Mouse (Mus musculus): ENCODE measurements at regions not wholly inside any gene's neighbourhood (a gene's known extent, or its start where the extent isn't known, plus 50 kb on each side); places are given as distances from the start of the nearest gene placed in this dataset.
"Not testable (repeated sequence)": the region's sequence is repeated elsewhere in the genome, so short reads cannot be mapped to it uniquely, and the experiment has no call there.

DNA sequence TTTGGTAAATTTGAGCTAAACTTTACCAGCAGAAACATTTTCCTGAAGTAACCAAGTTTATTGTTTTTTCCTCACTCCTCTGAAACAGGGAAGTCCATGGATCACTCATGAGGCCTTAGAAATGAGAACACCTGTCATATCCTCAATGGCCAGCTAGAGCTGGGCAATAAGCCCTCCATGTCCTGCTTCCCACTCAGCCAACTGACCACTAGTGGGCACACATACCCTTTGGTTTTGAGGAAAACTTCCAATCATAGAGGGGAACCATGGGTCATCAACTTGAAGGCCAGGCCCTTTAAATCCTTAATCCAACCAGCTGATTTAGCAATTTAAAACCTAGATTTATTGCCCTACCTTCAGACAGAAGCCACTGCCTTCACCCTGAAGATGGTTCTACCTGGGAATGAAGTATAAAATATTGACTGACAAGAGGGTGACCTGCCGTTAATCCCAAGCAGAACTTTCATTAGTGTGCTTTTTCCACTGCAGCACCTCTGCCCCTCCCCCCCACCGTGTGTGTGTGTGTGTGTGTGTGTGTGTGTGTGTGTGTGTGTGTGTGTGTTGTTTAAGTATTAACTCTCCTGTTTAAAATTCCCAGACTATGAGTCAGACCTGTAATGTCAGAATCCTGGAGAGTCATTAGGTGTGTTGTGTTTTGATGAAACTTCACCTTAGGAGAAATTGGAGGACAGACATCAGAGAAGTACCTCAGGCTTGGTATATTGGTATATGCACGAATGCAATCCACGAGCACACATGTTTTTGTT lies 312.3 kb downstream of the Hdgfl1 start:
- no peak for DNase-seq (ENCODE audit: low spot score)

DNA sequence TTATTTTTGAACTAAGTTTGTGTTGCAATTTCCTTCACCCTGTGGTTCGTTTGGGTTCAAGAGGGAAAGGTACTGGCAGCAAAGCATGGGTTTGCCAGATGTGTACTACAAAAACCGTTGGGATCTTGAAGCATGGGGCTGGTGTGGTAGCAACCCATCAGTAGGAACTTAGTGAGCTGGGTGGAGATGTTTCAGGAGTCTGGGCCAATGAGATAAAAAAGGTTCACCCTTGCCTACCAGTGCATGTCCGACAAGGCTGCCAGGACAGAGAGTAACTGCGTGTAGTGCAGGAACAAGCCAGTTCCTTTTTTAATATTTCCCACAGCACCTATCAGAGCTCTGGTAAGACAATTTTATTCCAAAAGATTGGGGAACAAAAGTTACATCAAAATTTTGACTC lies 343.3 kb downstream of the Hdgfl1 start:
- DNase-seq (ENCODE audit: low spot score) = no peak

DNA sequence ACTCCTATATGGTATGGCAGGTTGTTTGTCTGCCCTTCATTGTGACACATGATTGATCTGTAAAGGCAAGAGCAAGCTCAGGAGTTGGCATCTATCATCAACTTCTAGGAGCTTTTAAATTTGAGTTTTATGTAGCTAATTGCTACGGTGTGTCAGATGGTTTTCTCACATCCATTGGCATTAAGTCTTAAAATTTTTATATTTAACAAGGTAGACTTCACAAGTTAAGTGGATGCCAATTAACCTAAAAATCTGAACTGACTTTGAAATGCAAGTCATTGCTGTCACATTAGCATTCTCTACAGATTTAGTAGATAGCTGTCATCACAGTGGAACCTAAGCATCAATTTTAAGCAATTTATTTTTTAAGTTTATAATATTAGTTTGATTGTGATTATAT lies 345.5 kb downstream of the Hdgfl1 start:
- DNase-seq (ENCODE audit: low spot score) = no peak

DNA sequence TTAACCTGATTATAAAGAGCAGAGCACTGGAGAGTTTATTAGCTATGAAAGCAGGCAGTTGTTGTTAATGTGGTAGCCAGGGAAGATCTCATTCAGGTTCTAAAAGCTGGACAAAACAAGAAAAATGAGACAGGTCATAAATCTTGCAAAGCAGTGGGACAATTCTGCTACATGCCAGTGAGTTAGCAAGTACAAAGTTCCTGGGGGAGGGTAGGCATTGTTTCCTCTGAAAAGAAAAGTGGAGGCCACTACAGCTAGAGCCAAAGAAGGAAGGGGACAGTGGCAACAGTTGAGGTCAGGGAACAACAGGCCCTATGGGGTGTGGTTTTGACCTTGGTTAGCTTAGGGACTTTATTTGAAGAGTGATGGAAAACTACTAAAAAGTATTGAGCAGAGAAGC lies 364.2 kb downstream of the Hdgfl1 start:
- peak; percentile 2 for DNase-seq (ENCODE audit: low spot score)

DNA sequence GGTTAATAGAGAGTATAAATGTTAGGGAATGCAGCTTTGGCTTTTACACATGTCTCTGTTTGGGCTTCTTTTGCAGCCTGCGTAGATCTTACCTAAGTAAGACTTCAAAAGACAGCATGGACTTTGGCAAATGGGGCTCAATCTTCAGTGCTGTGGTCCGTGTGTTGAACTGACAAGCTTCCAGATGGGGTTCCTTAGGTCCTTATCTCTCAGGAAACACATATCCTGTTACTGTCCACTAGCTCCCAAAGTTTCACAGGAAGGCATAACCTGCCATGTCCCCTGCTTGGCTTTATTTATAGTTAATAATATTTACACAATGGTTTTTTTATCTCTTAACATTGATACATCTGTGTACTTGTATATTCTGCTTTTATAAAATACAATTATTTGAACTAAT lies 365.3 kb downstream of the Hdgfl1 start:
- no peak for DNase-seq (ENCODE audit: low spot score)

DNA sequence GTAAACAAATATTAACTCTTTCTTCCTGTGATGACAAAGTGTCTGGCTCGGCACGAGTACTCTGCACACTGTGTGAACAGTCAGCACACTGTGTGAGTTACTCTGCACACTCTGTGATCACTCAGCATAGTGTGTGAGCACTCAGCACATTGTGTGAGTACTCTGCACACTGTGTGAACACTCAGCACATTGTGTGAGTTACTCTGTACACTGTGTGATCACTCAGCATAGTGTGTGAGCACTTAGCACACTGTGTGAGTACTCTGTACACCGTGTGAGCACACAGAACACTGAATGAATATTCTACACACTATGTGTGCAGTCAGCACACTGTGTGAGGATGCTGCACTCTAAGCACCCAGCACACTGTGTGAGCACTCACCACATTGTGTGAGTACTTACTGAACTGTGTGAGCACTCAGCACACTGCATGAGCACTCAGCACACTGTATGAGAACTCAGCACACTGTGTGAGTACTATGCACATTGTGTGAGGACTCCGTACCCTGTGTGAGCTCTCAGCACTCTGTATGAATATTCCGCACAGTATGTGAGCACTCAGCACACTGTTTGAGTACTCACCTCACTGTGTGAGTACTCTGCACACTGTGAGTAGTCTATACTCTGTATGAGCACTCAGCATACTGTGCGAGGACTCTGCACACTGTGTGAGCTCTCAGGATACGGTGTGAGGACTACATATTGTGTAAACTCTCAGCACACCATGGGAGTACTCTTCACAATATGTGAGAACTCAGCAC lies 381.9 kb downstream of the Hdgfl1 start:
- no peak for DNase-seq (ENCODE audit: low spot score)

DNA sequence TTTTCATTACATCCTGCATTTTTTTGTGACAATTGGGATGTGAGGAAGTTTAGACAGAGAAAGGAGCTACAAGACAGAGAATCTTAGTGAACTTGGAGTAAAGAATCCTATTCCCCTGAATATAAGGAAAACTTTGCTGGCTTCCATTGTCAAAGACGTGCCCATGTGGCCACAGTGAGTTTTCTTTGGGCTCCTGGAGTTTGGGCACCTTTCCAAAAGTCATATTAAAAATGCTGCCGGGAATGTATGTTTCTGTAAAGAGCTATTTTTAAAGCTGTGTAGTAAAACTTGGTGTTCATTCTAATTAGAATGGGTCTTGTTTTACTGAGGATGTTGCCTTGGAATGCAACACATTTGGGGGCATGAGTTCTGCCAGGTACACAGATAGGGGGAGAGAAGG lies 387.3 kb downstream of the Hdgfl1 start:
- DNase-seq (ENCODE audit: low spot score) = no peak

DNA sequence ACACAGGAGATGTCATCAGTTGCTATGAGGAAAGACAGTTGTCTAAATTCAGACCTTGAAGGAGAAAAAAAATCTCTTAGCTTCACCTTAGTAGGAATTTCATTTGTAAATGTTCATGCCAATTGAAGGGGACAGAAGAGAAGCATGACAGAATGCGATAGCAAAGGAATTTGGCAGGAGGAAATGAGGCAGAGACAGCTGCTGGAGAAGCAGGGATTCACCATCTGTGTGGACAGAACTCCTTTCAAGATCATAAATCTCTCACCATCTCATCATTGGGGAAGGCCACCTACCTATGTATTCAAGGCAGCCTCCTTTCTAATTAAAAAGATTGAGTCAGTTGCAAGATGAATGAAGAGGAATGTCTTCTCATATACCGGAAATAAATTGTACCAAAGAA lies 387.8 kb downstream of the Hdgfl1 start:
- DNase-seq (ENCODE audit: low spot score) = no peak

DNA sequence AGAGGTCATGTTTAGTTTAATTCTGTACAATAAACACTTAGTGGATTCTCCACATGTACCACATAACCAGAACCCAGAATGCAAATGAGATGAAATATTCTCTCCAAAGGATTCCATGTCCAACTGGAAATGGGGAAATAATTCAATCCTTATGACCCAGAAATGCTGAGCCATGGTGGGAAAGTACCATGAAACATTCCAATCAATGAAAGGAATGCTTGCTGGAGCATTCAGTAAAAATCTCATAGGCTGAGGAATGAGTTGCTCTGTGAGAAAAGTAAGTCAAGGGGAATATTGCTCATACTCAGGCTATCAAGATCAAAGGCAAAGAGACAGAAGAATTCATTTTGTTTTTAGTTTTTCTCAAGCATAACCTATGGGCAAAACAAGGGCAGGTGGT lies 394.4 kb downstream of the Hdgfl1 start:
- DNase-seq (ENCODE audit: low spot score) = no peak

DNA sequence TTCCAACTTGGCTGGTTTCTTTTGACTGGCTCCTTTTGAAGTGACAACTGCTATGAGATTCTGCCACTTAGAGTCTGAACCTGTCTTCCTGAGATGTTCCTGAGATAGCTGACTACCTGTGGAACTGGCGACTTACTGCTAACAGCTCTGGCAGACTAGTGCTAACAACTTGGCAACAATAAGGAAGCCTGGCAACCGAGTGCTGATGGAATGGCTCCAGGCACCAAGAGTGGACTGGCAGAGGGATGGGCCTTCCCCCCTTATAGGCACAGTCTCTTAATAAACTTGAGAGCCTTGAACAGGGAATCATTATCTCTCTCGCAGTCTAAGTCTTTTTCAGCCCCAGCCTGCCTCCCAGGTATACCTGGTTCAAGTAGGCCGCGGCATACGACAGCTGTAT lies 404.1 kb downstream of the Hdgfl1 start:
- not testable (repeated sequence) for DNase-seq (ENCODE audit: low spot score)

DNA sequence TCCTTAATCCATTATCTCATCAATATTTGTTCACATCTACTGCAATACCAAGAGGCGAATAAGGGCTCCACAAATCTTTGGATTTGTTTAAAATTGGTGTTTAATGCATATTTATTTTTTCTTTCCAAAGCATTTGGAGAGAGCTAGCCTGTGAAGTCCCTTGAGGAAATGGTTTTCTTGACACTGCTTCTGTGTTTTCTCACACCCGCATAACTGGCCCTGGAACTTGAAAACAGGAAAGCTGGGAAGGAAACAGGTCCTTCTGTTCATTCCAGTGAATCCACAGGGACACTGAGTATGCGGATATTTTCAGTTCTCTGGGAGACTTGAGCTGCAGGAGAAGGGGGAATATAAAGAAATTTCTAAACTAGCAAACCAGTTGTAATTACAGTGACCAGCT lies 413.6 kb downstream of the Hdgfl1 start:
- DNase-seq (ENCODE audit: low spot score) = peak; percentile 36

DNA sequence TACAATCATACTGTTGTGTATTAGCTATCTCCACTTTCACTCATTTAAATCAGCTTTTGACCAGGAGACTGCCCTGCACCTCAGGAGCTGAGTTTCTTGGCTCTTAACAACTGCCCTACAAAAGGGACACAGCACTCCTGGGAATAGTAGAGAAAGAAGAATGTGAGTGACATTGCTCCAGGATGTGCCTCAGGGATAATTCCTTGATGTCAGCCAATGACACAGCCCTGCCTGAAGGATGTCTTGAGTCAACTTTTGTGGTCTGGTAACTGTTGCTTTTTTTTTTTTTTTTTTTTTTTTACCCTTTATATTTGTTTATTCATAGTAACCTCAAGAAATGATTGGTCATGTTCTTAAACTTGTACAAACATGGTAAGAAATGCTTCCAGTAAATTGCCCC lies 415.5 kb downstream of the Hdgfl1 start:
- DNase-seq (ENCODE audit: low spot score) = no peak

DNA sequence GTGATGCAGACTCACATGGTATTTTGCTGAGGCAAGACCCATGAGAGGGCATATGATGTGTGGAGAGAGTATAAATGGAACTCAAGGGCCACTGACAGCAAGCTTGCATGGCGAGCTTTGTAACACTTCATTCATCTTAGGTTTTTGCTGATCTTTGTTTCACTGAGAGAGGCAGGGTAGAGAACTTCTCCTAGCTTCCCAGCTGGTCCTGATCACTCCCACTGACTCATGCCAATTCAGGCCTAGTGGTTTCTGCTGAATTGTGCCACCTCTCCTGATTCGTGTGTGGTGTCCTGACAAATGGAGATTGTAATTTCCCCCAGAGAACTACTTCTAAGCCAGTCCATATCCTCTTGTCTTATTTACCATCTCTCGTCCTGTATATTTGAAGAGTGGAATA lies 419.5 kb downstream of the Hdgfl1 start:
- DNase-seq (ENCODE audit: low spot score) = no peak

DNA sequence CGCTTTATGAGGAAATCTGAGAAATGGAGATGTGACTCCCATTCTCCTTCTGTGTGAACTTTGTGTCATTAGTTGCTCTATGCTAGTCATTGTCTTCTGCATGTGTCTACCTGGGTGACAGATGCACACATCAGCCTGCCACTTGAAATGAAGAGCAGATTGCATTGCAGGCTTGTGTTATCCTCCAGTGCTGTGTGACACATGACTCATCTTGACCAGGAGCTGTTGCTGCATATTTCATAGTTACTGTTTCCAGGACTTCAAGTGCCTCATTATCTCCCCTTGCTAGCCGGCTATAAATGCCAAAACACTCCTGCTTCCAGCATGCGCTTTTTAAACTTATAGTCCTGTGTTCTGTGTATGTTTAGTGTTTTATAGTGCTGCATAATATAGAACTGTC lies 431.2 kb downstream of the Hdgfl1 start:
- no peak for DNase-seq (ENCODE audit: low spot score)

DNA sequence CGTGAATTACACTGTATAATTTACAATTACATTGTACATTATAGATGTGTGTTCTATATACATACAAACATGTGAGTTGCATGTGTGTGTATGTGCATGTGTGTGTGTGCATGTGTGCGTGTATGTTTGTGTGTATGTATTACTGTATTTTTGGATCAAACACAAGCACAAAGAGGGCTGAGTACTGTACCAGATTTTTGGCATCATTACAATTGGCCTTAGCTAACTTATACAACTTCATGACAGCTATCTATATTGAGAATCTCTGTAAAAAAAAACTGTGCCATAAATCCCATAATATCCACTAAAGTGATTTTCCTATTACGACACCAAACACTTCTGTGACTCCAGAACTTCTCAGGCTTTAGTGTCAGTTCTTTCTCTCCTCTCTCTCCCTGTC lies 444.9 kb downstream of the Hdgfl1 start:
- no peak for DNase-seq (ENCODE audit: low spot score)

DNA sequence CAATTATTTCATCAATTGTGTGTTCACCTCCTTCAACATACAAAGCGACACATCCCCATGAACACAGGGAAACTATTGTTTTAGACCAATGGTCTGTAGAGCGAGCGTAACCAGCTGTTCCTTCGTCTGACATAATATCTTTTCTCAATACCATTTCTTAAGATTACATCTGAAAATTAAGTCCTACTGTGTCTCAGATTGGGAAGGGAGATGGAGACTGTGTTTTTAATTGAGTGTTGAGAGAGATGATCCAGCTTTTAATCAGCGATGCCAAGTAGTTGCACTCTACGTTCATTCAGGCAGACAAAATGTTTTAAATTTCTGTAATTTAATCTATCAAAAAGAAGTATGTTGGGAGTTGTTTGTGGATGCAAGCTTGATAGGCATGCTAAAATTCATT lies 445.3 kb downstream of the Hdgfl1 start:
- DNase-seq (ENCODE audit: low spot score) = no peak

DNA sequence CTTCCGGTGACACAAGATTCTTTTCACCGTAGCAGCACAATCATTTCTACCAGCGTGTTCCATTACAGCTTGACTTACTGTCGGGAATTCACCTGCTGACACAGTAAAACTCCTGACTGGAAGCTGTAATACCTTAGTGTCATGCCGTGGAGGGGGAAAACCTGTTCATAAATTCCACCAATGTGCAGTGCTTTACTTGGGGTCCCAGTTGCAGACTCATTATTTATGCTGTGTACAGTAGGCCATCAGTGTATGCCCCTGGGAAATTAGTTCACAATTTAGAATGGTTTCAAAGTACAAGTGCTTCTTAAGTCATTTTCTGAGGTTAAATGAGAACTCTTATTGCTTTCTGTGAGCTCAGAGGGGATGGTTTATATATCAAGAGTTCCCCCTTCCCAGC lies 451.4 kb downstream of the Hdgfl1 start:
- DNase-seq (ENCODE audit: low spot score) = no peak

DNA sequence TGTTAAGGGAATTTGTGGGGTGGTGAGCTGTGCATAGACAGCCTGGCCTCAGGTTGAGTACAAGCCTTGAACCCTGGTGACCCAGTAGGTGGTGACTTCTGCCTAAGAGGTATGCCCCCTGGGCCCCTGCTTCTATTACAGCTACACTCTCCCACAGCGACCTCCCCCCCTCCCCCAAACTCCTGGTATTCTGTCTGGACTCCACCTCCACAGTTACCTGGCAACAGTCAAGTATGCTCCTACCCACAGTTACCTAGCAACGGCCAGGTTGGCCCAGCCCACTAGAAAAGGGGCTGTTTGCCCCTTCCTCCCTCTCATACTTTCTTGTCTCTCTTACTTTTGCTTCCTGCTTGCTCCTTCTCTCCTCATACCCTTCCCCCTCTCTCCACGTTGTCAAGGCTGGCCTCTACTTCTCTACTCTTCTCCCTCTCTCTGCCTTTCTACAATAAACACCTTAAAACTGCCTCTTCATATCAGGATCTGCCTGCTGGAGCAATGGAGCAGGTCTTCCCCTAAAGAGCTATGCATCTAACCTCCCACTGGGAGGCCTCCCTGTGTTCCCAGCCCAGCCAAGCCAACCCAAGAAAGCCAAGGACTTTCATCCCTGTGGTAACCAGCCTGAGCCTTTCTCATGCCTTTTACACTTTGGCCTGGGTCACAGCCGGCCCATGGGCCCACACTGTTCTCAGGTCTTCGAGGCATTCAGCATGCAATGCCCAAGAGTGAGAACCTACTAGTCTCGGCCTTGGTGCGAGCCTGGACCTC lies 457.5 kb downstream of the Hdgfl1 start:
- no peak for DNase-seq (ENCODE audit: low spot score)

DNA sequence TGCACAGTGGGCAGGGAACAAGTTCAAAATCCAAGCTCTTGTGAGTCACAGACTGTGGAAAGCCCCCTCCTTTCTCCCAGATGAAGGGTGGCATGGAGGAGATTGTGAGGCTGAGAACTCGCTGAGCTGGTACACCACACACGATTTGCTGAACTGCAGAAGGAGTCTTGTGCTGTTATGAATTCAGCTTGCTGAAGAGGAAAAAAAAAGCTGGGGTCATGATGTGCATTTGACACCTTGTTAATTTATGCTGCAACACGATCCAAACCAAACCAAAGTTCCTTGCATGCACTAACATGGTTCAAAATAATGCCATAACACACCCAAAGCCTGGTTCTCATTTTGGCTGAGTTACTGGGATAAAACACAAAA lies 485.9 kb downstream of the Hdgfl1 start:
- no peak for DNase-seq (ENCODE audit: low spot score)

DNA sequence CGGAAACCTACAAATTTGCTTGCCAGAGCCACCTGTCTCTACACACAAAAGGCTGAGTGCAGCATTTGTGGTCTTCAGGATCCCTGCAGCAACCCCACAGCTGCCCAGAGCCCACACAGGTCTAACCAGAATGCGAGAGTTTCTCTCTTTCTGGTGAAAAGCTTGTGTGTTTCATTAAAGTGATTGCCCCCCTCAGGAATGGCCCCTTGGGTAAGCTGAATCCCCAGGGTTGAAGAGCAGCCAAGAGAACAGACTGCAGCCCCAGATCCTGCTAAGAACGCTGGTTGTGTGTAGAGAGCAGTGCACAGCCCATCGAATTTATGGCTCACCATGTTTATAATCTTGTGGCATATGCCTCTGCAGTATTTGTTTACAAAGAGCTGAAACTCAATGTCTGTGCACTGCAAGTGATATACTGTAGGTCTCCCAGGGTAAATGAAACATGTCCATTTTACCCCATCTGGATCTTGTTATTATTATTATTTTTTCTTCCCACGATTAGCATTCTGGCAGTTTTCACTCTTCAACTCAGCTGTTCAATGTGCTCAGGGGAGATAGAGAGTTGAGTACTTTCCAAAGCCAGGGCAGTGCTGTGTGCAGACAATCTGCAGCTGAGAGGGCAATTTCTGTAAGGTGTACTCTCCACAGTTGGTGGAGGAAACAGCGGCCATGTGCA lies 486.4 kb downstream of the Hdgfl1 start:
- peak; percentile 15 for DNase-seq (ENCODE audit: low spot score)

DNA sequence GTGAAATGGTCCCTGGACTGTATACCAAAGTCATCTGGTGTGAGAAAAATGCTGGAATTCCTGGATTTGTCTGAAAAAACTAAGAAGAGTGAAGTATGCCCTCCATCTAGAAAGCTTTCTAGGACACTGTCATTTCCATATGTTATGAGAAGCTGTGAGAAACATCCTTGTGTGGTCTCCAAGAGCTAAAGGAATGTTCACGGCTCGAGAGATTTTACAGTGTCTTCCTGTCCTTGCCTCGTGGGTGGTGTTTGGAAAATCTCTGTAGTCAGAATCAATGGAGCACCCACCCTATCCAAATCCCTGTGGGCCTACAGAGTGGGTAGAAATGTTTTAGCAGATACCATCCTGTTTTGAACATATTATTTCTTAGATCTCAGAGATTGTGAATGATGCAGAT lies 487.7 kb downstream of the Hdgfl1 start:
- DNase-seq (ENCODE audit: low spot score) = no peak

DNA sequence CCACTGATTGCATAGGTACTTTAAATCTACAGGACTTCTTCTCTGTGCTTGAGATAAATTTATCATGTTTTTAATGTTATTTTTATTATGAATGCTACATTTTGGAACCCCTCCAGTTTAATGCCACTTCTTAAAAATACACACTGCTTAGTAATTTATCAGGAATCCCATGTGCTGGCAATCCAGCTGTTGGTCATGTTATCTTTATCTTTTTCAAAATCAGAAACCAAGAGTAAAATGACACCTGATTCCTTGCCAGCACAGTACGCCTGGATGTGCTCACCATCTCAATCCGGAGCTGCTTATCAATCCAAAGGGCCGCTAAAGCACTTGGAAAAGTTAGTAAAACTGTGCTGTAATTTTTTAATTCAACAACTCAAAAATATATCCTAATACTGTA lies 497.1 kb downstream of the Hdgfl1 start:
- no peak for DNase-seq (ENCODE audit: low spot score)

DNA sequence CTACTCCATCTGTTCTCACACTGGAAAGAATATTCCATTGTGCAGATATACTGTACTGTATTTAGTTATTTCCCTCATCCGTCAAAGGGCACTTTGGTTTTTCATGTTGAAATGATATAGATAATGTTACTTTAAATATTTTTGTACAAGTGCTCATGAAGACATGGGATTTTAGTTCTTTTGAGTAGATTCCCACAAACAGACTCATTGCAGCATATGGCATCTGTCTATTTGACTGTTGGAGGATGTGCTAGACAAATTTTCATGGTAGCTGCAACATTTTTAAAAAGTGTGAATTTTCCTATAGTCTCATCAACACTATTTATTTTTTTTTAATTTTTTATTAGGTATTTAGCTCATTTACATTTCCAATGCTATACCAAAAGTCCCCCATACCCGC lies 502.5 kb downstream of the Hdgfl1 start:
- no peak for DNase-seq (ENCODE audit: low spot score)

All from yolk sac, embryonic 10.5 days (tissue).